In genomic region chr12:101066329-101066728, GRCm38 (mm10) we compare ENCODE assay signal across 22 mouse cellular contexts.
"Had no signal": no experiment of that assay in that cellular context is flagged by ENCODE, and none has a peak within 500 bp of the region (broad histone marks: within the 10 kb centered on the region; RNA-seq: fewer than 3 reads in every experiment).

No protein-coding gene starts in this region.

- H3K27me3 ChIP-seq: limb, embryonic 13.5 days; liver, embryonic 15.5 days; neural tube, embryonic 12.5 days; neural tube, embryonic 15.5 days had no signal

- DNase-seq: kidney, postnatal 25 days; layer of hippocampus, adult 9-11 months; liver; lung, adult 2 months; lung, postnatal 14 days; lung, postnatal 4 days; midbrain, embryonic 14.5 days; right cerebral cortex, adult 18-20 months; right cerebral cortex, postnatal 14 days; right cerebral cortex, postnatal 4 days; thymus, adult 2 months; thymus, postnatal 14 days; thymus, postnatal 4 days had no signal

- H3K4me2 ChIP-seq: limb, embryonic 13.5 days; liver, embryonic 15.5 days; midbrain, embryonic 11.5 days; neural tube, embryonic 12.5 days; neural tube, embryonic 15.5 days had no signal

- H3K27ac ChIP-seq: kidney, postnatal 0 days; layer of hippocampus, adult 2 months; limb, embryonic 10.5 days; limb, embryonic 13.5 days; liver, embryonic 15.5 days; neural tube, embryonic 12.5 days; neural tube, embryonic 15.5 days; stomach, postnatal 0 days had no signal

- H3K4me1 ChIP-seq: limb, embryonic 10.5 days; limb, embryonic 13.5 days; liver, embryonic 15.5 days; neural tube, embryonic 12.5 days; neural tube, embryonic 15.5 days had no signal

- H3K4me3 ChIP-seq: layer of hippocampus, adult 2 months; limb, embryonic 10.5 days; limb, embryonic 13.5 days; liver, embryonic 15.5 days; neural tube, embryonic 12.5 days; neural tube, embryonic 15.5 days had no signal

- H3K9ac ChIP-seq: limb, embryonic 13.5 days; liver, embryonic 15.5 days; neural tube, embryonic 12.5 days; neural tube, embryonic 15.5 days had no signal

- H3K9me3 ChIP-seq: limb, embryonic 10.5 days; limb, embryonic 13.5 days; liver, embryonic 15.5 days; neural tube, embryonic 12.5 days; neural tube, embryonic 15.5 days had no signal
